In genomic region chr1:62309376-62309775, GRCm38 (mm10) we compare ENCODE assay signal across 20 mouse cellular contexts.
DNase-seq lines count a peak whose midpoint lies in the region; ATAC-seq and TF ChIP-seq lines count a peak whose summit lies in the region.
"Had no signal": no experiment of that assay in that cellular context is flagged by ENCODE, and none has a peak within 500 bp of the region (broad histone marks: within the 10 kb centered on the region; RNA-seq: fewer than 3 reads in every experiment).

No protein-coding gene starts in this region.

- no peak overlapping the region for H3K9ac ChIP-seq in kidney, postnatal 0 days (ENCODE audit: low read depth, low read length)
- no peak overlapping the region for H3K9ac ChIP-seq in hindbrain, embryonic 14.5 days
- H3K9ac ChIP-seq: embryonic facial prominence, embryonic 13.5 days; forebrain, embryonic 12.5 days; hindbrain, embryonic 12.5 days had no signal

- no peaks in the 10 kb centered on the region for H3K9me3 ChIP-seq in kidney, postnatal 0 days (replicated peaks; ENCODE audit: low read length)
- H3K9me3 ChIP-seq in hindbrain, embryonic 14.5 days (ENCODE audit: control insufficient read depth, low read length), result no peaks in the 10 kb centered on the region
- H3K9me3 ChIP-seq: embryonic facial prominence, embryonic 13.5 days; forebrain, embryonic 12.5 days; G1E; heart, embryonic 10.5 days; hindbrain, embryonic 12.5 days had no signal

- WGBS in kidney, postnatal 0 days, result 43% methylated on average over 6 of the region's 6 CpGs
- WGBS in hindbrain, embryonic 14.5 days, result 70% methylated on average over 6 of the region's 6 CpGs

- ATAC-seq in kidney, postnatal 0 days (replicated peaks; ENCODE audit: low FRiP score, low read depth), result no peak; the same call in 1 of the 2 replicates
- no peak for ATAC-seq in hindbrain, embryonic 14.5 days (ENCODE audit: low FRiP score)
- ATAC-seq: forebrain, embryonic 16.5 days; hindbrain, postnatal 0 days had no signal

- no peak overlapping the region for H3K4me3 ChIP-seq in kidney, postnatal 0 days (replicated peaks; ENCODE audit: low read depth, low read length)
- no peak overlapping the region for H3K4me3 ChIP-seq in hindbrain, embryonic 14.5 days (replicated peaks; ENCODE audit: low read length)
- H3K4me3 ChIP-seq: embryonic facial prominence, embryonic 13.5 days; forebrain, embryonic 12.5 days; heart, embryonic 10.5 days; hindbrain, embryonic 12.5 days had no signal

- H3K27ac ChIP-seq in kidney, postnatal 0 days, result no peak overlapping the region
- no peak overlapping the region for H3K27ac ChIP-seq in hindbrain, embryonic 14.5 days
- H3K27ac ChIP-seq: embryonic facial prominence, embryonic 13.5 days; forebrain, embryonic 12.5 days; heart, embryonic 10.5 days; hindbrain, embryonic 12.5 days; hindbrain, postnatal 0 days had no signal

- peak; percentile 14 for DNase-seq in kidney, adult 18-20 months
- peak; percentile 41 to 51 for DNase-seq in kidney, adult 8-10 months
- peak; percentile 58 for DNase-seq in kidney, postnatal 0 days (ENCODE audit: low spot score)
- DNase-seq in kidney, postnatal 36 days, result peak; percentile 41 to 54
- DNase-seq in cerebellum, adult 8-10 months, result no peak
- DNase-seq in hindbrain, embryonic 14.5 days (ENCODE audit: low spot score), result no peak
- DNase-seq in cerebellum, adult 18-20 months, result no peak
- DNase-seq: adrenal gland, postnatal 10 days; cerebellum, adult 11-12 months; cerebellum, postnatal 25 days; gastrocnemius, postnatal 10 days; heart, adult 18-20 months; heart, postnatal 4 days had no signal

- no peaks in the 10 kb centered on the region for H3K4me1 ChIP-seq in kidney, postnatal 0 days (replicated peaks; ENCODE audit: insufficient read depth, low read length)
- no peaks in the 10 kb centered on the region for H3K4me1 ChIP-seq in hindbrain, embryonic 14.5 days (replicated peaks; ENCODE audit: control insufficient read depth, insufficient read depth, low read length)
- H3K4me1 ChIP-seq: embryonic facial prominence, embryonic 13.5 days; forebrain, embryonic 12.5 days; hindbrain, embryonic 12.5 days had no signal

- H3K27me3 ChIP-seq in kidney, postnatal 0 days (ENCODE audit: insufficient read depth, low read length), result no peaks in the 10 kb centered on the region
- H3K27me3 ChIP-seq in hindbrain, embryonic 14.5 days (ENCODE audit: control insufficient read depth, insufficient read depth, low read length), result no peaks in the 10 kb centered on the region
- H3K27me3 ChIP-seq: embryonic facial prominence, embryonic 13.5 days; forebrain, embryonic 12.5 days; hindbrain, embryonic 12.5 days had no signal

- H3K36me3 ChIP-seq in kidney, postnatal 0 days (ENCODE audit: insufficient read depth, low read length), result no peaks in the 10 kb centered on the region
- no peaks in the 10 kb centered on the region for H3K36me3 ChIP-seq in hindbrain, embryonic 14.5 days (replicated peaks; ENCODE audit: control insufficient read depth, insufficient read depth)
- H3K36me3 ChIP-seq: embryonic facial prominence, embryonic 13.5 days; forebrain, embryonic 12.5 days; G1E; heart, embryonic 10.5 days; hindbrain, embryonic 12.5 days had no signal

- TF ChIP-seq CTCF in kidney, postnatal 0 days (IDR thresholded peaks at IDR 0.05; ENCODE audit: low read depth), result no peak

- no peak overlapping the region for H3K4me2 ChIP-seq in kidney, postnatal 0 days (ENCODE audit: low read length)
- no peak overlapping the region for H3K4me2 ChIP-seq in hindbrain, embryonic 14.5 days (replicated peaks)
- H3K4me2 ChIP-seq: embryonic facial prominence, embryonic 13.5 days; forebrain, embryonic 12.5 days; hindbrain, embryonic 12.5 days had no signal

Comparison
In these comparisons a context has a peak if more than half of its experiments do, and no peak if none do; other contexts are left out.
1. DNase-seq: peak in kidney, adult 18-20 months (single experiment), kidney, adult 8-10 months (2 of 2), kidney, postnatal 0 days (single experiment) and kidney, postnatal 36 days (2 of 2); none in cerebellum, adult 8-10 months (single experiment), hindbrain, embryonic 14.5 days (single experiment) and cerebellum, adult 18-20 months (0 of 2).